Mouse (Mus musculus): Measurements from ENCODE around the gene Aurka. TPM values are rescaled to one million over a fixed set of nuclear protein-coding genes. Genes with fewer than 3 reads are reported as not detected.
A peak's percentile ranks its signal among the peaks of the same experiment; 100 is the strongest.

Aurka gene
- total RNA-seq, 1 experiment = 104 TPM

GRCm38 (mm10) chr2:172401116-172401825 is 30.9 kb upstream of the Aurka start:
- Histone ChIP-seq H3K9ac (ENCODE audit: insufficient read depth, low read depth, low read length, poor library complexity, severe bottlenecking) (no peak overlapping the region), H3K4me1 (ENCODE audit: control insufficient read depth in 2 of 2, insufficient read depth in 2 of 2, low read length in 2 of 2, poor library complexity in 1 of 2) (peaks cover 6 to 30% of the 10 kb centered on the region in 2 experiments), H3K9me3 (ENCODE audit: control insufficient read depth, insufficient read depth, low read depth, low read length) (no peaks in the 10 kb centered on the region), H3K27ac (ENCODE audit: insufficient read depth, low read depth, low read length, poor library complexity, severe bottlenecking) (no peak overlapping the region), H3K36me3 (ENCODE audit: control insufficient read depth, insufficient read depth, low read length, poor library complexity, severe bottlenecking) (no peaks in the 10 kb centered on the region), H3K4me3 (ENCODE audit: insufficient read depth in 1 of 2, low read depth in 1 of 2, low read length in 2 of 2, poor library complexity in 1 of 2, severe bottlenecking in 1 of 2) (no peak overlapping the region)
- no peak for DNase-seq (ENCODE audit: low read depth, low spot score)
- TF ChIP-seq ZNF384 (IDR thresholded peaks at IDR 0.05; ENCODE audit: low read depth, low read length) (no peak), MAFK (IDR thresholded peaks at IDR 0.05; ENCODE audit: insufficient read depth, low read depth, low read length) (no peak), ZC3H11A (IDR thresholded peaks at IDR 0.05; ENCODE audit: borderline replicate concordance, low read depth, low read length) (no peak), CHD2 (IDR thresholded peaks at IDR 0.05; ENCODE audit: low read depth, low read length) (no peak), HCFC1 (IDR thresholded peaks at IDR 0.05; ENCODE audit: borderline replicate concordance, insufficient read depth, low read length) (no peak)
- in situ Hi-C loops (cut with MboI; ENCODE audit: low sequenced_read_pairs in 2 of 2, unreplicated experiment in 2 of 2) = no loop called here

- TF ChIP-seq HCFC1 (IDR thresholded peaks at IDR 0.05; ENCODE audit: borderline replicate concordance, insufficient read depth, low read length) = no peak
- no peak for TF ChIP-seq CHD2 (IDR thresholded peaks at IDR 0.05; ENCODE audit: low read depth, low read length)
- TF ChIP-seq MAFK (IDR thresholded peaks at IDR 0.05; ENCODE audit: insufficient read depth, low read depth, low read length) = no peak
- no peak for TF ChIP-seq ZC3H11A (IDR thresholded peaks at IDR 0.05; ENCODE audit: borderline replicate concordance, low read depth, low read length)
- TF ChIP-seq ZNF384 (IDR thresholded peaks at IDR 0.05; ENCODE audit: low read depth, low read length) = no peak
- Histone ChIP-seq H3K4me1 (ENCODE audit: control insufficient read depth in 2 of 2, insufficient read depth in 2 of 2, low read length in 2 of 2, poor library complexity in 1 of 2) (peaks cover 9 to 36% of the 10 kb centered on the region in 2 experiments), H3K9me3 (ENCODE audit: control insufficient read depth, insufficient read depth, low read depth, low read length) (no peaks in the 10 kb centered on the region), H3K4me3 (ENCODE audit: insufficient read depth in 1 of 2, low read depth in 1 of 2, low read length in 2 of 2, poor library complexity in 1 of 2, severe bottlenecking in 1 of 2) (no peak overlapping the region), H3K27ac (ENCODE audit: insufficient read depth, low read depth, low read length, poor library complexity, severe bottlenecking) (no peak overlapping the region), H3K36me3 (ENCODE audit: control insufficient read depth, insufficient read depth, low read length, poor library complexity, severe bottlenecking) (no peaks in the 10 kb centered on the region), H3K9ac (ENCODE audit: insufficient read depth, low read depth, low read length, poor library complexity, severe bottlenecking) (no peak overlapping the region)
- in situ Hi-C loops (cut with MboI; ENCODE audit: low sequenced_read_pairs in 2 of 2, unreplicated experiment in 2 of 2) = no loop called here
- no peak for DNase-seq (ENCODE audit: low read depth, low spot score)
Measured at GRCm38 (mm10) chr2:172399901-172400300, 29.6 kb upstream of the Aurka start.

- H3K4me3 ChIP-seq (ENCODE audit: insufficient read depth in 1 of 2, low read depth in 1 of 2, low read length in 2 of 2, poor library complexity in 1 of 2, severe bottlenecking in 1 of 2) = no peak overlapping the region
- peaks cover 9 to 43% of the 10 kb centered on the region in 2 experiments for H3K4me1 ChIP-seq (ENCODE audit: control insufficient read depth in 2 of 2, insufficient read depth in 2 of 2, low read length in 2 of 2, poor library complexity in 1 of 2)
- 0 out of 2 replicates have a peak overlapping the region, but pooled peaks have one; percentile 2 for H3K9ac ChIP-seq (ENCODE audit: insufficient read depth, low read depth, low read length, poor library complexity, severe bottlenecking)
- H3K27ac ChIP-seq (ENCODE audit: insufficient read depth, low read depth, low read length, poor library complexity, severe bottlenecking) = no peak overlapping the region
- H3K9me3 ChIP-seq (ENCODE audit: control insufficient read depth, insufficient read depth, low read depth, low read length) = no peaks in the 10 kb centered on the region
- in situ Hi-C loops (cut with MboI; ENCODE audit: low sequenced_read_pairs in 2 of 2, unreplicated experiment in 2 of 2) = no loop called here
- TF ChIP-seq HCFC1 (IDR thresholded peaks at IDR 0.05; ENCODE audit: borderline replicate concordance, insufficient read depth, low read length) (no peak), ZNF384 (IDR thresholded peaks at IDR 0.05; ENCODE audit: low read depth, low read length) (no peak), CHD2 (IDR thresholded peaks at IDR 0.05; ENCODE audit: low read depth, low read length) (no peak), ZC3H11A (IDR thresholded peaks at IDR 0.05; ENCODE audit: borderline replicate concordance, low read depth, low read length) (no peak), MAFK (IDR thresholded peaks at IDR 0.05; ENCODE audit: insufficient read depth, low read depth, low read length) (no peak)
- no peak for DNase-seq (ENCODE audit: low read depth, low spot score)
- no peaks in the 10 kb centered on the region for H3K36me3 ChIP-seq (ENCODE audit: control insufficient read depth, insufficient read depth, low read length, poor library complexity, severe bottlenecking)
Measured at GRCm38 (mm10) chr2:172395961-172396360, 25.6 kb upstream of the Aurka start.

GRCm38 (mm10) chr2:172394671-172395070 is 24.3 kb upstream of the Aurka start:
- no peak overlapping the region for H3K4me3 ChIP-seq (ENCODE audit: insufficient read depth in 1 of 2, low read depth in 1 of 2, low read length in 2 of 2, poor library complexity in 1 of 2, severe bottlenecking in 1 of 2)
- H3K4me1 ChIP-seq (ENCODE audit: control insufficient read depth in 2 of 2, insufficient read depth in 2 of 2, low read length in 2 of 2, poor library complexity in 1 of 2) = peaks cover 9 to 37% of the 10 kb centered on the region in 2 experiments
- H3K9ac ChIP-seq (ENCODE audit: insufficient read depth, low read depth, low read length, poor library complexity, severe bottlenecking) = no peak overlapping the region
- no peaks in the 10 kb centered on the region for H3K36me3 ChIP-seq (ENCODE audit: control insufficient read depth, insufficient read depth, low read length, poor library complexity, severe bottlenecking)
- no peak for DNase-seq (ENCODE audit: low read depth, low spot score)
- TF ChIP-seq ZNF384 (IDR thresholded peaks at IDR 0.05; ENCODE audit: low read depth, low read length) = no peak
- no peak for TF ChIP-seq ZC3H11A (IDR thresholded peaks at IDR 0.05; ENCODE audit: borderline replicate concordance, low read depth, low read length)
- TF ChIP-seq MAFK (IDR thresholded peaks at IDR 0.05; ENCODE audit: insufficient read depth, low read depth, low read length) = no peak
- TF ChIP-seq HCFC1 (IDR thresholded peaks at IDR 0.05; ENCODE audit: borderline replicate concordance, insufficient read depth, low read length) = no peak
- no peak for TF ChIP-seq CHD2 (IDR thresholded peaks at IDR 0.05; ENCODE audit: low read depth, low read length)
- in situ Hi-C loops (cut with MboI; ENCODE audit: low sequenced_read_pairs in 2 of 2, unreplicated experiment in 2 of 2) = no loop called here
- H3K9me3 ChIP-seq (ENCODE audit: control insufficient read depth, insufficient read depth, low read depth, low read length) = no peaks in the 10 kb centered on the region
- no peak overlapping the region for H3K27ac ChIP-seq (ENCODE audit: insufficient read depth, low read depth, low read length, poor library complexity, severe bottlenecking)
